Mouse (Mus musculus): Measurements from ENCODE around the gene Tmem45b.

The Tmem45b gene

DNA sequence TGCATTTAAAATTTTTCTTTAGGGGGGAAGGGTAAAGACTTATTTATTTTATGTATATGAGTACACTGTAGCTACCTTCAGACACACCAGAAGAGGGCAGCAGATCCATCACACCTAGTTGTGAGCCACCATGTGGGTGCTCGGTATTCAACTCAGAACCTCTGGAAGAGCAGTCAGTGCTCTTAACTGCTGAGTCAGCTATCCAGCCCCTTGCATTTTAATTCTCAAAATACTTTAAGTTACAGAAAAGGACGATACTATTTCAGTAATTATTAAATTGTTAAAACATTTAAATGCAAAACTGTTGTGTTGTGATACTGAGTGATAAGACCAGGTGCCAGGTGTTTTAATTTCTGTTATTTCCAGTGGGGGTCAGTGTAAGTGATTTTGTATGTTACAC, 60.0 kb downstream of the Tmem45b start:
- no peak for DNase-seq (ENCODE audit: low read depth, low spot score)

DNA sequence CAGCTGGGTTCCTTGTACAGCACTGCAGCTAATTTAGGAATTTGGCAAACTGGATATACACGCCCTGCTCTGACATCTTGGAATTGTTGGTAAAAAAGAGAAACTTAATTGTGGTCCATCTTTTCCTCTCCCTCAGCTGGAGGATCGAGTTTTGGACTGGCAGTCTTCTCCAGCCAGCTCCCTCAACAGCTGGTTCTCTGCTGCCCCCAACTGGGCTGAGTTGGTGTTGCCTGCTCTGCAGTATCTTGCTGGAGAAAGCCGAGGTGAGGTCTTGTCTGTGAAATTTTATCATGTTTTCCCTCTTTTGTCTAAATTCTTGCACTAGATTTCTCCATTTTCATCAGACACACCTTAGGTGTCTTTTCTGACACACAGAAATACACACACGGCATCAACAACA, 63.8 kb downstream of the Tmem45b start:
- peak; percentile 46 for DNase-seq (ENCODE audit: low read depth, low spot score)

DNA sequence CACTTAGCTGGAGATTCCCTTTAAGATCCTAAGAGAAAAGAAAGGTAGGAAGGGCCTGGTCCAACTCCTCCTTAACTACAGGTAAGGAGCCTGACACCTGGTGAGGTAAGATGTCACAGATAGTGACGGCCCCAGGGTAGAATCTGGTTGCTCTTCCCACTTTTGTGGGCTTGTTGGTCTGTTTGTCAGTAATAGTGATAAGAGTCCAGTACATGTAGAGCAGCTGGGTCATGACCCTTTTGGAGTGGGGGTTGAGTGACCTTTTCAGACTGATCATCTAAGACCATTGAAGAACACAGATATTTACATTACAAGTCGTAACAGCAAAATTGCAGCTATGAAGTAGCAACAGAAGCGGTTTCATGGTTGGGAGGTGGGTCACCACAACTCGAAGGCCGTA, 77.1 kb downstream of the Tmem45b start:
- no peak for DNase-seq (ENCODE audit: low read depth, low spot score)

DNA sequence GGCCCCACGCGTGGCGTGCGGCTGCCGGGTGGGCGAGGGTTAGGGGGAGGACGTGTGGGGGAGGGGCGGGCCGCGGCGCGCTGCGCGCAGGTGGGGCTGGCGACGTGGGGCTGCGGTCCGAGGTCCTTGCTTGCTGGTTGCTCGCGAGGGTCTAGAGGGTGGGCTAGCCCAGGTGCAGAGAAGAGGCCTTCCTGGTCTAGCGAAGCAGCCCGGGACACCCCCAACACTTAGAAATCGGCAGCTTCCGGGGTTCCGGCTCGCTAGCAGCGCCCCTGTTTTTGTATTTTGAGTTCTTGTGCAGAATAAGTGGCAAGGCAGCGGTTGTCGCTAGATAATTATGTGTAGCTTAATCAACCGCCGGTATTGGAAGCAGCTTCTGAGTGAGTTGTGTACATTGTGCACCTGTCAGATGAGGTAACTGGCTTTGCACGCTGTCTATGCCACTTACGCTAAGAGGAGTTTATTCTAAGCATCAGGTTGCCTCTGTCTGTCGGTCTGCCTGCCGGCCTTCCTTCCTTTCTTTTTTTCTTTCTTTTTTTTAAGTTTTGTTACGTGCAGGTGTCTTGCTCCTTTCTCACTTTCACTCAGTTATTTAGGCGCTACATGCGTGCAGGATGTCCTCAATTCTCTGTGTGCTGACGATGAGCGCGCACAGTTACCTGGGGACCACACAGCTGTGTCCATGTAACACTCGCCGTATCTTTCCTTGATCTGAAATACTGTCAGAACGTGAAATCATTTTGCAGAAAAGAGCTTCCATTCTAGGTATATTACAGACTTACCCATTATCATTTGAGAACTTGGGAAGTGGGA, 77.7 kb downstream of the Tmem45b start:
- DNase-seq (ENCODE audit: low read depth, low spot score) = no peak

DNA sequence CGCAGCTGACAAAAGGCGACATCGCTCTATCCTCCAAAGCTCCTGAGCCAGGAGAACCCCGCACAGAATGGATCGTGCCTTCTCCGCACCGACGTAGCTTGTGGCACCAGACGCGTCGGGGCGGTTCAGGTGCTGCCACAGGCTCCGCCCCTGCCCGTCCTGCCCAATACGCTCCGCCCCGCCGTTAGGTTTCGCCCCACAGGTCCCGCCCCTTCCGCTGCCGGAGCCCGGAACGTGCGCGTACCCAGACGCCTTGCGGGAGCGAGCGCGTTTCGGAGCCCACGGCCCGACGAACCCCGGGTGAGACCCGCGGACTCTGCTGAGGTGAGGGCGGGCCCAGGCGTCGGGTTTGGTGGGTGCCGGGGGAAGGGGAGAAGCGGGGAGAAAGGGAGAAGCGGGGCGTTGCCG, 78.3 kb downstream of the Tmem45b start, which contains the start of gene Nfrkb:
Gene Nfrkb (plus strand): TSS at position 246 of the 408 bp plus-strand sequence.
- DNase-seq (ENCODE audit: low read depth, low spot score) = peak; percentile 85

DNA sequence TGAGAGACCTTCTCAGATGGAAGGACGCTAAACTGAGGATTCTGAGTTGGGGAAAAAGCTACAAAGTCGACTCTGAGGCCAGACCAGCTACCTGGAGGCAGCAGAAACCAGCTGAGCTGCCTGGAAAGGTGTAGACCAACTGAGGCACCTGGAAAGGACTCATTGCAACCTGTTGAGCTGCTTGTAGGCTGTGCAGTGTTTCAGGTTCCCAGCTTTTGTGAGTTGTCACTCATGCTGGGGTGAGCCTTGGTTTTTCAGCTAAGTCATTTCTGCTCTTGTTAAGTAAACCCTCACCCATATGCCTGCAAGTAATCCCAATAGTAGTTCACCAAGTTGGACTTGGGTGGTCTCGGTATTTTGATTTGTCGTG, 78.8 kb downstream of the Tmem45b start:
- no peak for DNase-seq (ENCODE audit: low read depth, low spot score)

DNA sequence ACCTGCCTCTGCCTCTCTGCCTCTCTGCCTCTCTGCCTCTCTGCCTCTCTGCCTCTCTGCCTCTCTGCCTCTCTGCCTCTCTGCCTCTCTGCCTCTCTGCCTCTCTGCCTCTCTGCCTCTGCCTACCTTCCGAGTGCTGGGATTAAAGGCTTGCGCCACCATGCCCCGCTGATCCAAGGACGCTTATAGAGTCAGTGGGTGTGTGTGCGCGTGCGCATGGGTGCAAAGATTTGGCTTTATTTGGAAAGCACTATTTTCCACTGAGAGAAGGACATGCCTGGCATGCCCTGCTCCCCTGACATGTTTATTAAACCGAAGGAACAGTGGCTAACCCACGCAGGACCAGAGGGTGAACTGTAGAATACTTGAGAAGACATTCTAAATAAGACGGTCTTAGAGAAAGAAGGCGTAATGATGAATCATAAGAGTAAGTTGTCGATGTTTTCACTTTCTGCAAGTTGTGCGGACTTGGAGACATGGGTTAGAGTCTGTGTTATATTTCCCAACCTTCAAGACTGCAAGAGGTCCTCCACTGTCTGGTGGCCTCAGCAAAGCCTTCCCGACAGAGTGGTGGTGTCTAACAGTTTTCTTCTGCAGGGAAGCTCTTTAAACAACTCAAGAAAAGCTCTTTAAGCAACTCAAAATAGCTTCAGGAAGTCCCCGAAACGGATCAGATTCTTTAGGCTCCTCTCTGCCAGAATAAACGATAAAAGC, 79.3 kb downstream of the Tmem45b start:
- no peak for DNase-seq (ENCODE audit: low read depth, low spot score)

DNA sequence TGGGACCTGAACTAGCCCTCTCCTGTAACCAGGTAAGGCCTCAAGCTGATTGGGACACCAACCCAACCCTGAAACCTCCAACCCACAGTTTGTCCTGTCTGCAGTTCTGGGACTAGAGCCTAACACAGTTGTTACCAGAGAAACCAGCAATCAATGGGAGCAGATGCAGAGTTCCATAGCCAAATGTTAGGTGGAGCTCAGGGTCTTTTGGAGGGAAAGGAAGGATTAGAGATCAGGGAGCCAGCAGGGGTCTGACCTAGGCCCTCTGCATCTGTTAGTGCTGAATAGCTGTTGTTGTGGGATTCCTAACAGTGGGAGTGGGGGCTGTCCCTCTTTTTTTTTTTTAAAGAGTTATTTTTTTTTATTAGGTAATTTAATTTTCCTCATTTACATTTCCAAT, 87.6 kb downstream of the Tmem45b start:
- no peak for DNase-seq (ENCODE audit: low read depth, low spot score)
